Mouse (Mus musculus) cerebellum, adult 2 months (tissue): ENCODE data around the gene Tmem218.

Source experiments
- CTCF ChIP-seq: fragments of 200-500 bp; IDR thresholded peaks from 2 replicates; pipeline ENCODE4 v1.5.1; 2011; ENCODE audit warnings: low read depth, mild to moderate bottlenecking, control low read depth, low read length, moderate library complexity, borderline replicate concordance; ENCODE audit not compliant: insufficient read depth
- POLR2A ChIP-seq: fragments of 200-500 bp; IDR thresholded peaks from 2 replicates; pipeline ENCODE4 v1.6.1; 2011; ENCODE audit warnings: low read length, control low read depth, borderline replicate concordance; ENCODE audit not compliant: insufficient read depth

DNA sequence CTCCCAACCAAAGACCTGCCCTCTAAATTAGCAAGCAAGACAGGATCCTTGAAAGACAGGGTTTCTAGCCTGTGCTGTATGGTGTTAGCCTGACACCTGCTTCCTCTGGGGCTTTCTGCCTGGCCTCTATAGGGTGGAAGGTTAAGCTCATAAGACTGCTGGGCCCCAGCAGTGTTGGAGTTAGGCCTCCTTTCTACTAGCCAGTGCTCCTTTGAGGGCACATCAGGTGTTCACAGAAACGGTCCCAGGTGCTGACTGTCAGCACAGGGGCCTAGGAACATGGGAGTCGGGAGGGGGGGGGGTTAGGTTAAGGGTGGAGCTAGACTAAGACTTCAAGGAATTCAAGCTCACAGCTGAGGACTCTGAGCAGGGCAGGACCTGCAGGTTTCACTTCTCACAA is 37.4 kb downstream of the Tmem218 start:
- TF ChIP-seq POLR2A, result no peak
- no peak for TF ChIP-seq CTCF
